Mouse (Mus musculus) kidney, embryonic 15.5 days (tissue): ENCODE results near the gene Klhdc10. TPM values are rescaled to one million over a fixed set of nuclear protein-coding genes. Genes with fewer than 3 reads are reported as not detected.
"Not testable (repeated sequence)": the region's sequence is repeated elsewhere in the genome, so short reads cannot be mapped to it uniquely, and the experiment has no call there.

Experiments used
- ATAC-seq: fragments of 200-750 bp; cut with Nextera tagmentation; replicated peaks from 2 replicates; pipeline ENCODE4 v1.8.0; 2017; ENCODE audit warnings: moderate TSS enrichment; ENCODE audit not compliant: low FRiP score
- H3K27ac ChIP-seq: fragments of 300-500 bp; sonication (generic); 2 replicates; pipeline ENCODE4 v1.5.1; 2015; ENCODE audit warnings: mild to moderate bottlenecking, inconsistent platforms
- H3K27me3 ChIP-seq: fragments of 300-500 bp; sonication (generic); 2 replicates; pipeline ENCODE4 v1.6.1; 2015; ENCODE audit warnings: inconsistent platforms
- H3K36me3 ChIP-seq: fragments of 300-500 bp; sonication (generic); 2 replicates; pipeline ENCODE4 v1.6.1; 2015; ENCODE audit warnings: inconsistent platforms
- H3K4me1 ChIP-seq: fragments of 300-500 bp; sonication (generic); 2 replicates; pipeline ENCODE4 v1.6.1; 2015; ENCODE audit warnings: inconsistent platforms
- H3K4me2 ChIP-seq: fragments of 300-500 bp; sonication (generic); 2 replicates; pipeline ENCODE4 v1.6.1; 2015; ENCODE audit warnings: moderate library complexity, mild to moderate bottlenecking, inconsistent platforms
- H3K4me3 ChIP-seq: fragments of 300-500 bp; sonication (generic); replicated peaks from 2 replicates; pipeline ENCODE4 v1.5.1; 2015; ENCODE audit warnings: mild to moderate bottlenecking, inconsistent platforms
- H3K9ac ChIP-seq: fragments of 300-500 bp; sonication (generic); 2 replicates; pipeline ENCODE4 v1.6.1; 2015; ENCODE audit warnings: mild to moderate bottlenecking, inconsistent platforms
- H3K9me3 ChIP-seq: fragments of 300-500 bp; sonication (generic); replicated peaks from 2 replicates; pipeline ENCODE4 v1.6.1; 2016; ENCODE audit warnings: inconsistent platforms
- WGBS: fragments of 180-500 bp; shearing (Covaris S2); methylation state at CpG from one replicate; pipeline ENCODE4 v1.1.7; 2015; ENCODE audit warnings: mixed read lengths; 5-methylcytosine and 5-hydroxymethylcytosine counted together
- polyA plus RNA-seq: library from polyadenylated mRNA; unstranded; fragments of >200 nt; fragmentation: Nextera tagmentation; extraction: Ambion mirVana; gene quantifications from 2 replicates; pipeline ENCODE4 v1.2.1, GENCODE M21; 2015

Gene Klhdc10
- polyA plus RNA-seq, 1 experiment from 2014 or later = 33.2 TPM

DNA sequence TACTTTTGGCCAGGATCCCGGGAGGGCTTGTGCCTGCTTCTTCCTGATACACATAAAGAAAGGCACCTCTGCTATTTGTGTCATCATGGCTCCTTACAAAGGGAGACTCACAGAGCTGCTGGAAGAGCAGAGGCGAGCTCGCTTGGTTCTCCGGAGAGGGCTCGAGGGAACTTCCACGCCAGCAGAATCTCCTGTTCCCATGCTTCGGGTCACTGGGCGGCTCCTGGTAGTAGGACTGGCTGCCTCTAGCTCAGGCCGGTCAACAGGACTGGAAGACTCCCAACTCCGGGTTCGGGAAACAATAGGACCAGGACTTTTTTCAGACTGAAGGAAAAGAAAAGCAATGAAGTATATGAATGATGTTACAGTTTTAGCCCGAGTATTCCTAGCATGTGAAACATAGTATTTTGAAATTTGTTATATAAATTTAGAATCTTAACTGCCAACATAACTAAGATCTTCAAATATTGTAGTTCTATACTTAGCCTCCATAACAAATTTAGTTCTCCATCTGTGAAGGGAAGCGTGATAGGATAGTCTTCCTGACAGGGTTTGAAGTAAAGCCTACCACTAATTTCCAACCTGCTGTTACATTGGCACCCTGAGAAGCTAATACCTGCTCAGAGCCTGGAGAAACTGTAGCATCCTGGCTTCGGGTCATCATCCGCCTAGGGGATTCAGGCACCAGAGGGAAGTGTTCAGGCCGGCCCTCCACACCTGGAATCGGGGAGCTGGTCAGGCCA lies 28.9 kb upstream of the Klhdc10 start:
- Histone ChIP-seq H3K36me3 (peaks cover 98% of the 10 kb centered on the region), H3K4me1 (0 out of 2 replicates have a peak, but pooled peaks cover 3% of the 10 kb centered on the region), H3K4me3 (no peak overlapping the region), H3K4me2 (no peak overlapping the region), H3K27me3 (no peaks in the 10 kb centered on the region), H3K9me3 (no peaks in the 10 kb centered on the region), H3K27ac (no peak overlapping the region), H3K9ac (no peak overlapping the region)
- ATAC-seq = no peak
- 92% methylated on average over 17 of the region's 17 CpGs for WGBS

DNA sequence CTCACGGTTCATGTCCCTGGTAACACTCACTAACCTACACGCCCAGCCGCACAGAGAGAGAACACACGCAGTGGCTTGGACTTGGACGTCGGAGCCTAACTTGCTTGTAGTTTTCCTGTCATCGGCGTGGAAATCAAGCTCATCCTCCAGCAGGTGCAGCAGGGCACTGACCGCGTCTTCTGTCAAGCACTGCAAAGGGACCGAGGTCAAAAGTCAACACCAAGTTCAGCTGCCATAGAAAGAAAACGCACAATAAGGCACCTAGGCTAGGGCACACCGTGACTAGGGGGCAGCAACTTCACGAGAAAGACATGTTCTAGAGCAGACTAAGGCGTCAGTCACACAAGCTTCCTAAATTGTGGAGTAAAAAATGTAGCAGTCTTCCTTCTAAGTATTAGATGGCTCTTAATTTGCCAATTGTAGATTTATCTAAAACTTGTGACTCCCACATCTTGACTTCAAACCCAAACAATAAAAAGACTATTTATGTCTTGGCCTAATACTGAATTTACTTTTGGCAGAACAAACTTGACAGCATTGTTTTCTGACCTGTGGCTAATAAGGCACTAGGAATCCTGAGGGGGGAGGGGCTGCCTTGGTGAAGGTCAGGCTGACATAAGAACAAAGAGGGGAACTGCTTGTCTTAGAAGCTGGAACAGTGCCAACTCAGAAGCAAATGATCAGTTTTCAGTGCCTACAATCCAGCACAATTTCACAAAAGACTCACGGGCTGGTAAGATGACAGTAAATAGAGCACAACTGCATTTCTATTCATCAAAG lies 26.7 kb upstream of the Klhdc10 start:
- no peaks in the 10 kb centered on the region for H3K27me3 ChIP-seq
- no peak for ATAC-seq
- H3K9me3 ChIP-seq = no peaks in the 10 kb centered on the region
- WGBS = 81% methylated on average over 16 of the region's 16 CpGs
- no peak overlapping the region for H3K4me3 ChIP-seq
- no peak overlapping the region for H3K9ac ChIP-seq
- H3K4me2 ChIP-seq = no peak overlapping the region
- H3K27ac ChIP-seq = peak overlapping the region; percentile 48
- H3K36me3 ChIP-seq = peaks cover 96% of the 10 kb centered on the region
- 0 out of 2 replicates have a peak, but pooled peaks cover 3% of the 10 kb centered on the region for H3K4me1 ChIP-seq

DNA sequence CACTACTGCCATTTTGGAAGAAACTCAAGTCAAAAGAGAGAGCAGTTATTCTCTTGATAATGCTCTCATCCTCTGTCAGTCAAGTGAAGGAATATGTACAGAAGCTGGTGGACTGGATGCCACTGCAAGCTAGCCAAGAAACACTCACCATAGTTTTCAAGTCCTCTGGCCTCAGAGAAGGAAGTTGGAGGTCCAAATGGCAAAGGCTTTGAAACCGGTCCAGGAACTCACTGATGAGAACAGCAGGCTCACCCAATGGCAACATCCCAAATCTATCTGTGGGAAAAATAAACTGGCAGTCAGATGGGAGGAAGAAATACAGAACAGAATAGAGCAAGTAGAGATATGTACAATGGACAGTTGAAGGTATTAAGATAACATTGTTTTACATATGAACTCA lies 25.9 kb upstream of the Klhdc10 start:
- 79% methylated on average over 1 of the region's 1 CpGs for WGBS
- Histone ChIP-seq H3K4me2 (no peak overlapping the region), H3K36me3 (peaks cover 96% of the 10 kb centered on the region)

DNA sequence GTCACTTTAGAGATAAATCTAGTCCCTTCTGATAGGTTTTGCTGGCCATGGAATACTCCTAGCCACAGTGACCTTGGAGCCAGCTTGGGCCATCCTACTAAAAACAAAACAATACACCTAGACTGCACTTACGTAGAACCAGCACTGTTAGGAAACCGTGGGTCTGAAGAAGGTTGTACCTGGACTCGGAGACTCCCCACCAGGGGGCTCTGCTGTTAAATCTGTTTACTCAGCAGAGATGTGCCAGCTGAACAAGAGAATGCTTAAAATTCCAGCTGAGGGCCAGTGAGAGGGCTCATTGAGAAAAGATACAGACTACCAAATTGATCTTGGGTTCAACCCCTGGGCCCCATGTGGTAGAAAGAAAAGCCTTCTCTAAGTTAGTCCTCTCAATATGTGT lies 20.6 kb upstream of the Klhdc10 start:
- no peak overlapping the region for H3K4me2 ChIP-seq
- ATAC-seq = no peak
- H3K27ac ChIP-seq = no peak overlapping the region
- no peak overlapping the region for H3K9ac ChIP-seq
- no peak overlapping the region for H3K4me3 ChIP-seq
- H3K27me3 ChIP-seq = no peaks in the 10 kb centered on the region
- no peaks in the 10 kb centered on the region for H3K4me1 ChIP-seq
- no peaks in the 10 kb centered on the region for H3K9me3 ChIP-seq
- 66% methylated on average over 3 of the region's 3 CpGs for WGBS
- peaks cover 94% of the 10 kb centered on the region for H3K36me3 ChIP-seq

More for the DNA sequence above, 25.9 kb upstream of the Klhdc10 start:
- Histone ChIP-seq H3K9me3 (no peaks in the 10 kb centered on the region), H3K4me1 (0 out of 2 replicates have a peak, but pooled peaks cover 3% of the 10 kb centered on the region), H3K27ac (0 out of 2 replicates have a peak overlapping the region, but pooled peaks have one; percentile 14), H3K27me3 (no peaks in the 10 kb centered on the region), H3K4me3 (no peak overlapping the region), H3K9ac (no peak overlapping the region)
- ATAC-seq = no peak

DNA sequence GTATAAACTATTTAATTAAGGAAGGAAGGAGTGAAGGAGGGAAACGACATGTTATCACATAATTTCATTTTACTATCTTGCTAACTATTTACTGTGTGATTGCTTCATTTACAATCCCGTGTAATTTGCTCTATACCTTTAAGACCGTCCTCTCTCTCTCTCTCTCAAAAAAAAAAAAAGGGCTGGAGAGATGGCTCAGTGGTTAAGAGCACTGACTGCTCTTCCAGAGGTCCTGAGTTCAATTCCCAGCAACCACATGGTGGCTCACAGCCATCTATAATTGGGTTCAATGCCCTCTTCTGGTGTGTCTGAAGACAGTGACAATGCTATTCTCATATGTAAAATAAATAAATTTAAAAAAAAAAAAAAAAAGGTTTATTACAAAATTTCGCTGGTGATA lies 11.4 kb upstream of the Klhdc10 start:
- not testable (repeated sequence) for H3K27ac ChIP-seq, H3K27me3 ChIP-seq, ATAC-seq, H3K9me3 ChIP-seq, H3K4me1 ChIP-seq
- peak overlapping the region; percentile 81 for H3K4me3 ChIP-seq
- WGBS = 21% methylated on average over 4 of the region's 4 CpGs
- peak overlapping the region; percentile 56 for H3K4me2 ChIP-seq
- peak overlapping the region; percentile 65; the same call in 1 of the 2 replicates for H3K9ac ChIP-seq
- peaks cover 23% of the 10 kb centered on the region for H3K36me3 ChIP-seq

DNA sequence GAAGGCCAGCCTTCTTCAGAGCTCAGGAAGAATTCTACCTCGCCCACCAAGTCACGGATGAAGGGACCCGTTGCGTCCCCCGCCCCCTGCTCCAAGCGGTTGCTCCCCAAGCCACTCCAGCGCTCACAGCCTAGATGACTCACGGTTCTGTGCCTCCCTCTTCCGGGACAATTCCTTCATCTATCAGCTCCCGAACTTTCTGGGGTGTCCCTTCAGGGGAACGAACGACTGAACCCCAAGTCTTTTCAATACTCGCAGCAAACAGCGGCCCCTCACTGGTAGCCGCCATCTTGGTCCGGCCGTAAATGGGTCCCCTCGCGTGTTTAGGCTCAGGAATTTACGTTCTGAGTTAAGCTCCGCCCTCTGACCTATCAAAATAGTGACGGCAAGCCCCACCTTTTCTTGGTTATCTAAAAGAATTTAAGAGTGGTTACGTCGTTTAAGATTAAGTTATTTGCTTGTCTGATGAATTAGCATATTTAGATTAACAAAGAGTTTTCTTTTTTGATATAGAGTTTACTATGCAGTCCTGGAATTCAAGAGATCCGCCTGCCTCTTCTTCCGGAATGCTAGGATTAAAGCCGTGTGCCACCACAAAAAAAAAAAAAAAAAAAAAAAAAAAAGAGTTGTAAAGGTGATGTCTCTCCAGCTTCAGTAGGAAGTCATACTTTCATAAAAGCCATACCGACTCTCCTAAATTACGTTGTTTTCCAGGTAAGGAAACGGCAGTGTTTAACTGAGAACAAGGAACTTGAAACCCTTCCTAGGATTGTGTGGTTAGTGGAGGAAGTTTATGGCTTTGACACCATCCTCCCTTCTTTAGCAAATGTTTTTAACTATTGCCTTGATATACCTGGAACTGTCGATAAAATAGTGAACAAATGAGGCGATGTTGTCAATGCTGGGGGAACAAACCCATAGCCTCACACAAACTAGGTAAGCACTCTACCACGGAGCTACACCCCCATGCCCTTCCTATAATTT lies 10.7 kb upstream of the Klhdc10 start, which contains the start of gene Zc3hc1:
Gene Zc3hc1 (minus strand): TSS at position 315 of the 984 bp plus-strand sequence.
- H3K4me2 ChIP-seq = peak within 1 kb of the TSS; percentile 56
- peak; percentile 86 for ATAC-seq
- H3K27ac ChIP-seq = peak within 1 kb of the TSS; percentile 66; the same call in 1 of the 2 replicates
- WGBS = 17% methylated on average over 33 of the region's 33 CpGs
- peak within 1 kb of the TSS; percentile 81 for H3K4me3 ChIP-seq
- H3K9ac ChIP-seq = peak within 1 kb of the TSS; percentile 65
- H3K9me3 ChIP-seq = no peaks in the 10 kb centered on the region
- H3K27me3 ChIP-seq = no peaks in the 10 kb centered on the region
- peaks cover 7% of the 10 kb centered on the region; the same call in 1 of the 2 replicates for H3K4me1 ChIP-seq
- H3K36me3 ChIP-seq = peaks cover 16% of the 10 kb centered on the region

DNA sequence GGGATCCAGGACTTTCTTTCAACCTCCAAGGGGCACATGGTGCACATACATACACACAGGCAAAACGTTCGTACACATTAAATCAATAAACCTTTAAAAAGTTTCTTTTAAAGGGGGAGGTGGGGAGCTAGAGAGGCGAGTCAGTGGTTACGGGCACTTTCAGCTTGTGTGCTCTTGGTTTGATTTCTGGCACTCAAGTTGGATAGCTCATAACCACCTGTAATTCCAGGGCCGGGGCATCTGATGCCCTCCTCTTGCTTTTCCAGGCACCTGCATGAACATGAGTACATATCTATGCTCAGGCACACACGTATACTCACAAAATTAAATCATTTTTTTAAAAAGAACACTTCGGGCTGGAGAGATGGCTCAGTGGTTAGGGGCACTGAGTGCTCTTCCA lies 9.7 kb upstream of the Klhdc10 start:
- H3K36me3 ChIP-seq = peaks cover 6% of the 10 kb centered on the region
- peaks cover 7% of the 10 kb centered on the region; the same call in 1 of the 2 replicates for H3K4me1 ChIP-seq
- no peak overlapping the region for H3K4me3 ChIP-seq
- no peaks in the 10 kb centered on the region for H3K9me3 ChIP-seq
- no peak overlapping the region for H3K4me2 ChIP-seq
- no peaks in the 10 kb centered on the region for H3K27me3 ChIP-seq
- 92% methylated on average over 7 of the region's 7 CpGs for WGBS
- no peak for ATAC-seq
- H3K27ac ChIP-seq = no peak overlapping the region
- no peak overlapping the region for H3K9ac ChIP-seq

DNA sequence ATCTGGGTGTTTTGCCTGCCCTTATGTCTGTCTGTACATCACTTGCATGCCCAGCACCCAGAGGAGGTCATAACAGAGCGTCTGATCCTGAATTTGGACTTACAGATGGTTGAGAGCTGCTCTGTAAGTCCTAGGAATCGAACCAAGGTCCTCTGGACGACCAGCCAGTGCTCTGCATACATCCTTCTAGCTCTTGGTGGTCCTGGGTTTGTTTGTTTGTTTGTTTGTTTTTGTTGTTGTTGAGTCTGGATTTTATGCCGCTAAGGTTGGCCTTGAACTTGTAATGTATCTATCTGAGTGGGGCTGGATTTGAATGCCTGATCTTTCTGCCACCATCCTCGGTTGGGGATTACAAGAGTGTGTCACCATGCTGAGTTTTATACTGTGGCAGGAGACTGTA lies 1.5 kb upstream of the Klhdc10 start:
- 76% methylated on average over 5 of the region's 5 CpGs for WGBS
- Histone ChIP-seq H3K36me3 (peaks cover 4% of the 10 kb centered on the region; the same call in 1 of the 2 replicates), H3K27me3 (no peaks in the 10 kb centered on the region), H3K4me3 (peak overlapping the region; percentile 83; the same call in 1 of the 2 replicates), H3K9me3 (no peaks in the 10 kb centered on the region), H3K9ac (no peak overlapping the region; the same call in 1 of the 2 replicates), H3K4me2 (no peak overlapping the region), H3K4me1 (peaks cover 25% of the 10 kb centered on the region), H3K27ac (peak overlapping the region; percentile 96)
- no peak for ATAC-seq

DNA sequence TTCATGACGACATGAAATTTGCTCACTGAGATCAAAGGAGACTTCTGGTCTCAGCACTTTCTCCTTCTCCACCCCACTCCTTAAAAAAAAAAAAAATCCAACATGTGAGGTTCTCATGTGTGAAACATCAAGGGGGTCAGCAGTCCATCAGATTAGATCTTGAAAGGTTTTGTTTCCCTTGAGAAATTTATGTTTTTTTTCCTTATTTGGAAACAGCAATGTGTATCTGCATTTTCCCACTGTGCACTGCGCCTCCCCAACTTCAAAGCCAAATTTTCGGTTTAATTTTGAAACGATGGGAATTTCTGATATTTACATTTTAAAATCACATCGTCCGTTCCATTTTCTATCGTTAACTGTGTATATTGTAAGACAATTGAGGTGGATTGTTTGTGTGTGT lies 952 bp upstream of the Klhdc10 start:
- 5% methylated on average over 7 of the region's 7 CpGs for WGBS
- Histone ChIP-seq H3K9ac (peak overlapping the region; percentile 45), H3K4me1 (peaks cover 25% of the 10 kb centered on the region), H3K27me3 (no peaks in the 10 kb centered on the region), H3K4me2 (peak overlapping the region; percentile 58), H3K9me3 (no peaks in the 10 kb centered on the region), H3K27ac (peak overlapping the region; percentile 96), H3K36me3 (peaks cover 4% of the 10 kb centered on the region; the same call in 1 of the 2 replicates), H3K4me3 (peak overlapping the region; percentile 83)
- ATAC-seq = no peak

DNA sequence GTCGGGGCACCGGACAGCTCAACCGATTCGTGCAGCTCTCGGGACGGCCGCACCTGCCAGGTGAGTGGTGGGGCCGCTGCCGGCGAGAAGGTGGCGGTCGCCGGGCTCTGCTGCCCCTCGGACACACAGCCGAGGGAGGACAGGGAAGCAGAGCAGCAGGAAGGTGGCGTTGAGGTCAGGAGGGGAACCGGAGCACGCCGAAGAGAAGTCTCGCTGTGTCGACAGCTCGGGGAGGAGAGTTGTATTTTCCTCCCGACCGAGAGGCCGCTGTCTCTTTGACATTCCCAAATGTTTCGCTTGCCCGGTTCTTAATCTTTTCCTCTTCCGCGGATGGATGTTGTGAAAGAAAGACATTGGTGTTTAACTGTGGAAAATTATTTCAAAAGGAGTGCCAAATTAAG lies 423 bp downstream of the Klhdc10 start:
- under 1% methylated on average over 29 of the region's 29 CpGs for WGBS
- ATAC-seq = peak; percentile 37
- Histone ChIP-seq H3K4me3 (peak overlapping the region; percentile 83), H3K36me3 (peaks cover 8% of the 10 kb centered on the region), H3K9me3 (no peaks in the 10 kb centered on the region), H3K9ac (peak overlapping the region; percentile 92), H3K27me3 (no peaks in the 10 kb centered on the region), H3K4me2 (peak overlapping the region; percentile 59), H3K4me1 (peaks cover 25% of the 10 kb centered on the region), H3K27ac (peak overlapping the region; percentile 96)

DNA sequence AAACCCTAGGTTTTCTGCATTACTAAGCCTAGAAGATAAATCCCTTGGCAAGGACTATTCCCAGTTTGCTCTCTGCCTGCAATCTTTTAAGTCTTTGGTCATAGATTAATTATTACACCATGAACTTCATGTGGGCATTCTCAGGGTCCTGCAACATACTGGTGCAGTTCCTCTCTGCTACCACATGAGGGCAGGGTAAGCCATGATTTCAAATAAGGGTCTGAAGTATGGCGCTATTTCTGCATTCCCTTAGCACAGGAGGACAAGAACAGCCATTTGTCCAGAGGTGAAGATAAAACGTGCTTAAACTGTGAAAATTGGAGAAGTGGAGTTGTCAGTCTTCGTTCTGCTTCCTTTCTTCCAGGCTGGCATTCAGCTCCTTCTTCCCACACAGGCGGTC lies 1.8 kb downstream of the Klhdc10 start:
- H3K4me3 ChIP-seq = peak overlapping the region; percentile 31
- H3K9me3 ChIP-seq = no peaks in the 10 kb centered on the region
- H3K4me2 ChIP-seq = peak overlapping the region; percentile 58
- H3K4me1 ChIP-seq = peaks cover 25% of the 10 kb centered on the region
- H3K27ac ChIP-seq = 0 out of 2 replicates have a peak overlapping the region, but pooled peaks have one; percentile 41
- no peak for ATAC-seq
- 18% methylated on average over 4 of the region's 4 CpGs for WGBS
- peaks cover 8% of the 10 kb centered on the region for H3K36me3 ChIP-seq
- H3K27me3 ChIP-seq = no peaks in the 10 kb centered on the region
- peak overlapping the region; percentile 33; the same call in 1 of the 2 replicates for H3K9ac ChIP-seq
